Mouse (Mus musculus) adrenal gland, postnatal 10 days (tissue): ENCODE results near the gene Aamp. TPM values are rescaled to one million over a fixed set of nuclear protein-coding genes. Genes with fewer than 3 reads are reported as not detected.
"Not testable (repeated sequence)": the region's sequence is repeated elsewhere in the genome, so short reads cannot be mapped to it uniquely, and the experiment has no call there.

Experiments
- DNase-seq: peaks from one replicate; pipeline ENCODE4 v3.0.0; 2021; ENCODE audit warnings: mixed read lengths
- total RNA-seq, 2 experiments: library from RNA; stranded (reverse); gene quantifications; 2 replicates each; pipeline ENCODE4 v1.2.3; 2021

Gene Aamp
- total RNA-seq, 2 experiments from 2014 or later = 151 to 159 TPM

GRCm38 (mm10) chr1:74302229-74302628 lies 17.7 kb upstream of the Aamp start:
- no peak for DNase-seq

GRCm38 (mm10) chr1:74300347-74301110 lies 16.0 kb upstream of the Aamp start:
- DNase-seq = no peak

GRCm38 (mm10) chr1:74298996-74299395 lies 14.5 kb upstream of the Aamp start:
- peak; percentile 72 for DNase-seq

- no peak for DNase-seq
Observed at GRCm38 (mm10) chr1:74298157-74298750, 13.7 kb upstream of the Aamp start.

- peak; percentile 79 for DNase-seq
Observed at GRCm38 (mm10) chr1:74297269-74297668, 12.7 kb upstream of the Aamp start.

GRCm38 (mm10) chr1:74296477-74296876 lies 11.9 kb upstream of the Aamp start:
- DNase-seq = no peak

GRCm38 (mm10) chr1:74295456-74296171 lies 11.1 kb upstream of the Aamp start:
- DNase-seq = peak; percentile 93

- DNase-seq = no peak
Observed at GRCm38 (mm10) chr1:74294733-74295455, 10.4 kb upstream of the Aamp start.

GRCm38 (mm10) chr1:74294090-74294643 lies 9.6 kb upstream of the Aamp start:
- no peak for DNase-seq

GRCm38 (mm10) chr1:74293306-74293960 lies 8.9 kb upstream of the Aamp start:
- no peak for DNase-seq

- DNase-seq = no peak
Observed at GRCm38 (mm10) chr1:74292331-74293020, 7.9 kb upstream of the Aamp start.

- no peak for DNase-seq
Observed at GRCm38 (mm10) chr1:74290141-74290540, 5.6 kb upstream of the Aamp start.

GRCm38 (mm10) chr1:74289740-74290139 lies 5.2 kb upstream of the Aamp start:
- DNase-seq = no peak

GRCm38 (mm10) chr1:74289248-74289647 lies 4.7 kb upstream of the Aamp start:
- DNase-seq = no peak

GRCm38 (mm10) chr1:74288327-74288726 lies 3.8 kb upstream of the Aamp start:
- no peak for DNase-seq

- DNase-seq = not testable (repeated sequence)
Observed at GRCm38 (mm10) chr1:74286869-74287607, 2.5 kb upstream of the Aamp start.

GRCm38 (mm10) chr1:74285212-74286010 lies 873 bp upstream of the Aamp start:
- no peak for DNase-seq

GRCm38 (mm10) chr1:74283686-74284463 lies 663 bp downstream of the Aamp start:
- DNase-seq = peak; percentile 83
